Mouse (Mus musculus): ENCODE data around the gene Rasgef1b. TPM values are rescaled to one million over a fixed set of nuclear protein-coding genes. Genes with fewer than 3 reads are reported as not detected.

The Rasgef1b gene
- polyA plus RNA-seq, 1 experiment: 0.36 TPM

GRCm38 (mm10) chr5:99374460-99374859, 354.4 kb downstream of the Rasgef1b start:
- no peak overlapping the region for H3K4me3 ChIP-seq (ENCODE audit: insufficient read depth, low read depth, low read length)
- no peak overlapping the region for H3K27ac ChIP-seq (replicated peaks; ENCODE audit: low read depth, low read length)
- H3K4me1 ChIP-seq (ENCODE audit: control insufficient read depth, insufficient read depth, insufficient read length, low read length): no peaks in the 10 kb centered on the region

GRCm38 (mm10) chr5:99373570-99374151, 355.2 kb downstream of the Rasgef1b start:
- Histone ChIP-seq H3K27ac (replicated peaks; ENCODE audit: low read depth, low read length) (no peak overlapping the region), H3K4me1 (ENCODE audit: control insufficient read depth, insufficient read depth, insufficient read length, low read length) (no peaks in the 10 kb centered on the region), H3K4me3 (ENCODE audit: insufficient read depth, low read depth, low read length) (no peak overlapping the region)

DNA sequence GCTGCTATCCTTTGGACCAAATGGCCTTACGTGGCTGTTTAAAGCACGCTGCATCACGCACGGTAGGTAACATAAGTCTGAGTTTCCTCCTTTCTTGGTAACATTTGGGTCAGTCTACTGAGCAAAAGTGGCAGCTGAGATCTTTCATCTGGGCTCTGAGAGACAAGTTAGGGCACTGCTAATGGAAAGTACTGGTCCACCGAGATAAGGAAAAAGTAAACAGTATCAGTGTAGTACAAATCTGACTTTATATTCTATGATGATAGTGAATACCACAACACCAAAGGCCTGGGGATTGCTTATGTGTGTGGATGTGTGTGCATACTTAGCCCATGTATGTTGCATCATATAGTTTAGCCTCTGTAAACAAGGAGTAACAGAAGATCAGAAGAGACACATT, 358.2 kb downstream of the Rasgef1b start:
- no peaks in the 10 kb centered on the region for H3K4me1 ChIP-seq (ENCODE audit: control insufficient read depth, insufficient read depth, insufficient read length, low read length)
- no peak overlapping the region for H3K4me3 ChIP-seq (ENCODE audit: insufficient read depth, low read depth, low read length)
- no peak overlapping the region for H3K27ac ChIP-seq (replicated peaks; ENCODE audit: low read depth, low read length)

DNA sequence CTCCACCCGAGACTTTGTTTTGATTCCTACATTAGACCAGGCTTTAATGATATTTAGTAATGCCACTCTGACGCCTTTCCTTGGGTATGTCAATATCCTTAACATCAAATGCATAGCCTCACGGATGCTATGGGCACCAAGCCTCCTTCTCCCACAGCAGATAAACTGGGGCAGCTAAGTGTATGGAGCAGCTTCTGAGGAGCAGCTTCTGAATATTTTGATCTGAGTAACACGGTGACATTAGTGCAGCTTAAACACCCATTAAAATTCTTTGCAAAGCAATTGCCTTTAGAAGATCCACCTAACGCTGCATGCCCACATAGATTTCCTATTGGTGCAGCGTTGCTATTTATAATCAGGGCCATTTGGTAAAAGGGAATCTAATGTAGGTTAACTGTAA, 359.6 kb downstream of the Rasgef1b start:
- no peak overlapping the region for H3K4me3 ChIP-seq (ENCODE audit: insufficient read depth, low read depth, low read length)
- H3K27ac ChIP-seq (replicated peaks; ENCODE audit: low read depth, low read length): no peak overlapping the region
- H3K4me1 ChIP-seq (ENCODE audit: control insufficient read depth, insufficient read depth, insufficient read length, low read length): no peaks in the 10 kb centered on the region

GRCm38 (mm10) chr5:99368615-99369014, 360.2 kb downstream of the Rasgef1b start:
- H3K4me3 ChIP-seq (ENCODE audit: insufficient read depth, low read depth, low read length): no peak overlapping the region
- no peak overlapping the region for H3K27ac ChIP-seq (replicated peaks; ENCODE audit: low read depth, low read length)

GRCm38 (mm10) chr5:99360531-99360930, 368.3 kb downstream of the Rasgef1b start:
- Histone ChIP-seq H3K4me1 (ENCODE audit: control insufficient read depth, insufficient read depth, insufficient read length, low read length) (no peaks in the 10 kb centered on the region), H3K27ac (replicated peaks; ENCODE audit: low read depth, low read length) (no peak overlapping the region), H3K4me3 (ENCODE audit: insufficient read depth, low read depth, low read length) (no peak overlapping the region)

More at GRCm38 (mm10) chr5:99368615-99369014, 360.2 kb downstream of the Rasgef1b start:
- no peaks in the 10 kb centered on the region for H3K4me1 ChIP-seq (ENCODE audit: control insufficient read depth, insufficient read depth, insufficient read length, low read length)

DNA sequence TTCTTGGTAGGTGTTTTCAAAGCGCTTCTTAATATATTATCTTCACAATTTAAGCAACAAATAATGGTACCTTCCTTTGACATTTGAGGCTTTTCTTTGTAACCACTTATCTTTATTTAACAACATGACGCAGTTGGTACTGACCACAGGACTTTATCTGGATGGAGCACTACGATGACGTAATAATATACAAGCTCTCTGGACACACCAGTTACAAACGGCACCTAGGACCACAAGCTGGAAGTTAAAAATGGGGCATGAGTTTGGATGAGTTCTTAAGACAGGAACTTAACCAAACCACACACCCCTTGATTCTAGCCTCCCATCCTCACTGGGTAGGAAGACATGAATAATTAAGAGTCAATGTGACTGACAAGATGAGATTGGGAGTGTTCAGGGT, 369.6 kb downstream of the Rasgef1b start:
- Histone ChIP-seq H3K27ac (replicated peaks; ENCODE audit: low read depth, low read length) (no peak overlapping the region), H3K4me1 (ENCODE audit: control insufficient read depth, insufficient read depth, insufficient read length, low read length) (no peaks in the 10 kb centered on the region), H3K4me3 (ENCODE audit: insufficient read depth, low read depth, low read length) (no peak overlapping the region)

- H3K27ac ChIP-seq (replicated peaks; ENCODE audit: low read depth, low read length): no peak overlapping the region
- no peak overlapping the region for H3K4me3 ChIP-seq (ENCODE audit: insufficient read depth, low read depth, low read length)
Measured at GRCm38 (mm10) chr5:99354640-99355132, 374.2 kb downstream of the Rasgef1b start.

GRCm38 (mm10) chr5:99350030-99350429, 378.8 kb downstream of the Rasgef1b start:
- H3K4me3 ChIP-seq (ENCODE audit: insufficient read depth, low read depth, low read length): no peak overlapping the region
- H3K4me1 ChIP-seq (ENCODE audit: control insufficient read depth, insufficient read depth, insufficient read length, low read length): 0 out of 2 replicates have a peak, but pooled peaks cover 2% of the 10 kb centered on the region
- H3K27ac ChIP-seq (replicated peaks; ENCODE audit: low read depth, low read length): no peak overlapping the region

More at GRCm38 (mm10) chr5:99354640-99355132, 374.2 kb downstream of the Rasgef1b start:
- H3K4me1 ChIP-seq (ENCODE audit: control insufficient read depth, insufficient read depth, insufficient read length, low read length): 0 out of 2 replicates have a peak, but pooled peaks cover 2% of the 10 kb centered on the region

DNA sequence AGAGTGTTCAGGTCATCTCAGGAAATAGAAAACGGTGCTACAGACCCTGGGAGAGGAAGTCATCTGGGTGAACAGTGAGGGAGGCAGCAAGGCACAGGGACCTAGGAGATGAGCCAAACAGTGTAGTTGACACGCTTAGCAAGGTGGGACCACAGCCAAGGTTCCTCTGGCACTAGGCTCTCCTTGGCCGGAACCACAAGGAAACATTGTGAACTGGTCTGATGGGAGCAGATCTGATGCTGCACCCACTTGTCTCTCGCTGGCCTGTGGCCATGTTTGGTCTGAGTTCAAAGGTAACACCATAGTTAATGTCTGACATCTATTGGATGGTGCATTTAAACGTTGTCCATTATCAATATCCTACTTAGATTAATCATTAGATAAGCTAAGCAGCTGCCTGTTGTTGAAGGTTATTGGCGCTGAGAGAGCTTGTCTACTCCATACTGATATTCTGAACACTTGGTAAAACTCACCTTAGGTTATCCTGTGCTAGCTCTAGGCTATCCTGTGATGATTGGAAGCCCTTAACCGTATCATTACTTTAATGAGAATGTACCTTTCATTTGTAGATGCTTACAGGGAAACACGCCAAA, 380.5 kb downstream of the Rasgef1b start:
- no peak overlapping the region for H3K27ac ChIP-seq (replicated peaks; ENCODE audit: low read depth, low read length)
- H3K4me1 ChIP-seq (ENCODE audit: control insufficient read depth, insufficient read depth, insufficient read length, low read length): 0 out of 2 replicates have a peak, but pooled peaks cover 2% of the 10 kb centered on the region

GRCm38 (mm10) chr5:99342527-99342926, 386.3 kb downstream of the Rasgef1b start:
- no peak overlapping the region for H3K27ac ChIP-seq (replicated peaks; ENCODE audit: low read depth, low read length)
- H3K4me1 ChIP-seq (ENCODE audit: control insufficient read depth, insufficient read depth, insufficient read length, low read length): 0 out of 2 replicates have a peak, but pooled peaks cover 4% of the 10 kb centered on the region
- H3K4me3 ChIP-seq (ENCODE audit: insufficient read depth, low read depth, low read length): no peak overlapping the region

More for the DNA sequence above, 380.5 kb downstream of the Rasgef1b start:
- no peak overlapping the region for H3K4me3 ChIP-seq (ENCODE audit: insufficient read depth, low read depth, low read length)

- Histone ChIP-seq H3K4me1 (ENCODE audit: control insufficient read depth, insufficient read depth, insufficient read length, low read length) (0 out of 2 replicates have a peak, but pooled peaks cover 4% of the 10 kb centered on the region), H3K27ac (replicated peaks; ENCODE audit: low read depth, low read length) (peak overlapping the region; percentile 33; the same call in 1 of the 2 replicates), H3K4me3 (ENCODE audit: insufficient read depth, low read depth, low read length) (peak overlapping the region; percentile 36; the same call in 1 of the 2 replicates)
Measured at GRCm38 (mm10) chr5:99340311-99340989, 388.4 kb downstream of the Rasgef1b start.

DNA sequence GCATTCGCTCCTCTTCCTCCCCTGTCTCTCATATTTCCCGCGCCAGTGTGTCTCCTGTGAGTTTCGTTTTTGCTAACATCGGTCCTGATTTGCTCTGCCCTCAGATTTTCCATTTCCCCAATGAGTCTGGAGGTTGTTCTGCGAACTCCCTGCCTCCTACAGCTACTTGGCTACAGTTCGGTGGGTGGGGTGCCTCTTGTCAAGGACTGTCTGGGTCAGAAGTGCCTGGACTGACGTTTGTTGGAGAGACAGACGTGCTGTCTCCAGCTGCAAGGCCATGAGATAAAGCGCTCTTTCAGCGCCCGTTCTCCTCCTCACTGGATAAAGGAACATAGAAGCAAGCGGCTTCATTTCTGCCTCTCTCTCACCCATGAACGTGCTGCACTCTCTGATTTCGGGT, 389.1 kb downstream of the Rasgef1b start:
- peak overlapping the region; percentile 36 for H3K4me3 ChIP-seq (ENCODE audit: insufficient read depth, low read depth, low read length)
- peak overlapping the region; percentile 33; the same call in 1 of the 2 replicates for H3K27ac ChIP-seq (replicated peaks; ENCODE audit: low read depth, low read length)
- H3K4me1 ChIP-seq (ENCODE audit: control insufficient read depth, insufficient read depth, insufficient read length, low read length): 0 out of 2 replicates have a peak, but pooled peaks cover 4% of the 10 kb centered on the region

DNA sequence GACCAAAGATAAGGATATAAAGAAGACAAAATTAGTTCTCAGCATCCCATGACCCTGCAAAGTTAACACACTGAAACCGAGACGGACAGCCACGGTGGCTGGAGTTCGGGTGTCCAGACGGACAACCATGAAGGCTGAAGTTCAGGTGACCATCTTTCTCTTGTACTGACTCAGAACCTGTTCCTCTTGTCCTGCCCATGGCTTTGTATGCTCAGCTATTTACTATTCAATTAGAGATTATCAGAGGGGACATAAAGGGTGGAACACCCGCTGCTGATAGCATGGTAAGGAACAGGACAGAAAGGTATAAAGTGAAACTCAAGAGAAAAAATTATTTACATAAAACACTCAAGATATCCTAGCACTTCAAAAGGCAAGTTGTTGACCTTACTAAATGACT, 390.0 kb downstream of the Rasgef1b start:
- no peak overlapping the region for H3K27ac ChIP-seq (replicated peaks; ENCODE audit: low read depth, low read length)
- 0 out of 2 replicates have a peak, but pooled peaks cover 4% of the 10 kb centered on the region for H3K4me1 ChIP-seq (ENCODE audit: control insufficient read depth, insufficient read depth, insufficient read length, low read length)
- no peak overlapping the region for H3K4me3 ChIP-seq (ENCODE audit: insufficient read depth, low read depth, low read length)

DNA sequence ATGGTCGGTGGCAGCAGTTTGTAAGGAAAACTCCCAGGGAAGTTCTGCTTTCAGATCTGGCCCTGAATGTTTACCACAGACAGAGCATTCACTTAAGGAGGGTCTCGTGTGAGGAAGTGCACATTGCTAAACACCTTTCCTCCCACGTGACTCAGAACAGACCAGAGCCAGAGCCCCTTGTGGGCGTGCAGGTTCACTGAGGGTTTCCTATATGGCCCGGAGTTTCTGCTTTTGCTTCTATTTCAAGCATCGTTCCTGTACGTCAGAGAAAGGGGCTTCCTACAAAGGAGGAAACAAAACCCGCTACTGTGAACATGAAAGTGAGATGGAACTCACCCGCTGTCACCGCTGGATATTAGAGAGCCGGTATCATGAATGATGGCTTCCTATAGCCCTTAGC, 392.4 kb downstream of the Rasgef1b start:
- H3K4me1 ChIP-seq (ENCODE audit: control insufficient read depth, insufficient read depth, insufficient read length, low read length): peaks cover 7% of the 10 kb centered on the region; the same call in 1 of the 2 replicates
- H3K27ac ChIP-seq (replicated peaks; ENCODE audit: low read depth, low read length): no peak overlapping the region
- no peak overlapping the region for H3K4me3 ChIP-seq (ENCODE audit: insufficient read depth, low read depth, low read length)

Data from brown adipose tissue, adult 24 weeks (tissue).